Mouse (Mus musculus) left cerebral cortex, postnatal 14 days (tissue): ENCODE data around the gene Cers4. TPM values are rescaled to one million over a fixed set of nuclear protein-coding genes. Genes with fewer than 3 reads are reported as not detected.

Source experiments
- total RNA-seq, 2 experiments: library from RNA; stranded (reverse); gene quantifications; 2 replicates each; pipeline ENCODE4 v1.2.3; 2021

Gene Cers4
- total RNA-seq, 2 experiments from 2014 or later, result 45.9 to 48.2 TPM

Other genes starting within 250 kb of the Cers4 start
- 1 to 10 TPM; 5.6 to 9.0 TPM for gene Tgfbr3l, start 244.8 kb upstream of the Cers4 start, total RNA-seq
- gene Snapc2, start 239.9 kb upstream of the Cers4 start, total RNA-seq, result 10 to 100 TPM; 28.8 to 31.1 TPM
- gene Ctxn1, start 233.8 kb upstream of the Cers4 start, total RNA-seq, result 100 to 1,000 TPM; 590 to 595 TPM
- 10 to 100 TPM; 59.4 to 65.0 TPM for gene Timm44, start 217.1 kb upstream of the Cers4 start, total RNA-seq
- 10 to 100 TPM; 20.9 to 26.6 TPM for gene Ccl25, start 167.8 kb upstream of the Cers4 start, total RNA-seq
- 10 to 100 TPM; 72.2 to 72.5 TPM for gene Elavl1, start 167.6 kb upstream of the Cers4 start, total RNA-seq
- 10 to 100 TPM; 12.2 to 13.9 TPM for gene Zfp958, start 120.1 kb downstream of the Cers4 start, total RNA-seq